Mouse (Mus musculus): Measurements from ENCODE around the gene Gm13288. TPM values are rescaled to one million over a fixed set of nuclear protein-coding genes. Genes with fewer than 3 reads are reported as not detected.

The Gm13288 gene
- polyA plus RNA-seq, 1 experiment from 2014 or later, result 0.08 TPM

DNA sequence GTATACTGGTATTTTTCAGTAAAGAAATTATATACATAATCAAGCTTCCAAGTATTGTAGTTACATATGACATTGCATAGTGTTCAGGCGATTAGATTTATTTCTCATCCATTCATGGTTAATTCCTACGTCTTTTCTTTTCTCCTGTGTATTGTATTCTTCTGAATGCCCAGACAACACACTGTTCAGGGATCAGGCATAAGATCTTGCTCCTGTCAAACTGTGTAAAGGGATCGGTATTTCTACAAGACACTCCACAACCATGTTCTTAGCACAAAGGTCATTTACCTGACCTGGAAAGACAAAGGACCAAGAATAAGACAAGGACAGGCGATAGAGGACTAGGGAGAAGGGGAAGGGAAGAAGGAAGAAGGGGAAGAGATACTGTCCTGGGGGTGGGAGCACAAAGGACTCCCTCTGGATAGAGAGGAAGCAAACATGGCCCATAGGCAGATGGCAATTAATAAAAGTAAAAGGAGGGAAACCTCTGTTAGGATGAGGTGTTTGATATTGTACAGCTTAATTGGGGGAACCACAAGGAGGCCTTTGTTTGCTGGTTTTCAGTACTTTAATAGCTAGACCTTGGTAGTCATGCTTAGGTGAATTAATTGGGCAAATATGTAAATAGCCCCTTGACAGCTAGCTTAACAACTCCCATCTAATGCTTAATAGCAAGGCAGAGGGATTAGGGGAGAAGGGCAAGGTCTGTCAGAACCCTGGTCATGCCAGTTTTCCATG lies 45.9 kb downstream of the Gm13288 start:
- H3K9me3 ChIP-seq (replicated peaks), result no peaks in the 10 kb centered on the region
- ATAC-seq (replicated peaks; ENCODE audit: insufficient number of reproducible peaks, insufficient read depth, low FRiP score, low read depth), result no peak
- H3K4me2 ChIP-seq, result no peak overlapping the region
- H3K4me3 ChIP-seq, result no peak overlapping the region
- no peak overlapping the region for H3K9ac ChIP-seq
- no peaks in the 10 kb centered on the region for H3K36me3 ChIP-seq
- H3K4me1 ChIP-seq (replicated peaks), result no peaks in the 10 kb centered on the region
- H3K27ac ChIP-seq, result no peak overlapping the region
- WGBS, result 69% methylated on average over 4 of the region's 4 CpGs
- H3K27me3 ChIP-seq, result no peaks in the 10 kb centered on the region; the same call in 1 of the 2 replicates

Other genes starting within 250 kb of the Gm13288 start
- not detected in 2 replicates for gene Ifna15, start 247.3 kb upstream of the Gm13288 start, polyA plus RNA-seq (2015; fragmentation: Nextera tagmentation; extraction: Ambion mirVana)
- gene Ifna14, start 233.7 kb upstream of the Gm13288 start, polyA plus RNA-seq (2015; fragmentation: Nextera tagmentation; extraction: Ambion mirVana), result not detected in 2 replicates
- not detected in 2 replicates for gene Ifna9, start 213.1 kb upstream of the Gm13288 start, polyA plus RNA-seq (2015; fragmentation: Nextera tagmentation; extraction: Ambion mirVana)
- not detected in 2 replicates for gene Ifna12, start 202.2 kb upstream of the Gm13288 start, polyA plus RNA-seq (2015; fragmentation: Nextera tagmentation; extraction: Ambion mirVana)
- gene C87499, start 171.1 kb upstream of the Gm13288 start, polyA plus RNA-seq (2015; fragmentation: Nextera tagmentation; extraction: Ambion mirVana), result not detected in 2 replicates
- not detected in 2 replicates for gene Ifna13, start 161.1 kb upstream of the Gm13288 start, polyA plus RNA-seq (2015; fragmentation: Nextera tagmentation; extraction: Ambion mirVana)
- not detected in 2 replicates for gene Ifna16, start 128.6 kb upstream of the Gm13288 start, polyA plus RNA-seq (2015; fragmentation: Nextera tagmentation; extraction: Ambion mirVana)
- gene Ifna2, start 121.6 kb upstream of the Gm13288 start, polyA plus RNA-seq (2015; fragmentation: Nextera tagmentation; extraction: Ambion mirVana), result not detected in 2 replicates
- not detected in 2 replicates for gene Ifnab, start 114.2 kb upstream of the Gm13288 start, polyA plus RNA-seq (2015; fragmentation: Nextera tagmentation; extraction: Ambion mirVana)
- 0.82 and 0.93 TPM in 2 replicates for gene Gm26566, start 83.7 kb upstream of the Gm13288 start, polyA plus RNA-seq (2015; fragmentation: Nextera tagmentation; extraction: Ambion mirVana)
- 77.5 and 78.4 TPM in 2 replicates for gene Klhl9, start 83.1 kb upstream of the Gm13288 start, polyA plus RNA-seq (2015; fragmentation: Nextera tagmentation; extraction: Ambion mirVana)
- not detected in 2 replicates for gene Gm13271, start 50.7 kb upstream of the Gm13288 start, polyA plus RNA-seq (2015; fragmentation: Nextera tagmentation; extraction: Ambion mirVana)
- 0.11 and 0.23 TPM in 2 replicates for gene Gm13283, start 45.4 kb upstream of the Gm13288 start, polyA plus RNA-seq (2015; fragmentation: Nextera tagmentation; extraction: Ambion mirVana)
- 0.48 TPM in 1 of 2 replicates, not detected in the other for gene Gm13290, start 31.7 kb upstream of the Gm13288 start, polyA plus RNA-seq (2015; fragmentation: Nextera tagmentation; extraction: Ambion mirVana)
- gene Gm13289, start 28.6 kb upstream of the Gm13288 start, polyA plus RNA-seq (2015; fragmentation: Nextera tagmentation; extraction: Ambion mirVana), result not detected in 2 replicates
- gene Gm13272, start 25.7 kb upstream of the Gm13288 start, polyA plus RNA-seq (2015; fragmentation: Nextera tagmentation; extraction: Ambion mirVana), result 0.28 TPM in 1 of 2 replicates, not detected in the other
- gene Ifnz, start 23.4 kb upstream of the Gm13288 start, polyA plus RNA-seq (2015; fragmentation: Nextera tagmentation; extraction: Ambion mirVana), result 0.53 TPM in 1 of 2 replicates, not detected in the other
- gene Gm13276, start 19.8 kb upstream of the Gm13288 start, polyA plus RNA-seq (2015; fragmentation: Nextera tagmentation; extraction: Ambion mirVana), result not detected in 2 replicates
- gene Gm13277, start 16.9 kb upstream of the Gm13288 start, polyA plus RNA-seq (2015; fragmentation: Nextera tagmentation; extraction: Ambion mirVana), result not detected in 2 replicates
- gene Gm13278, start 14.0 kb upstream of the Gm13288 start, polyA plus RNA-seq (2015; fragmentation: Nextera tagmentation; extraction: Ambion mirVana), result not detected in 2 replicates
- gene Gm13275, start 11.0 kb upstream of the Gm13288 start, polyA plus RNA-seq (2015; fragmentation: Nextera tagmentation; extraction: Ambion mirVana), result not detected in 2 replicates
- gene Gm13279, start 8.1 kb upstream of the Gm13288 start, polyA plus RNA-seq (2015; fragmentation: Nextera tagmentation; extraction: Ambion mirVana), result not detected in 2 replicates
- gene Gm13285, start 5.9 kb upstream of the Gm13288 start, polyA plus RNA-seq (2015; fragmentation: Nextera tagmentation; extraction: Ambion mirVana), result 0.79 and 0.82 TPM in 2 replicates
- gene Gm13287, start 2.3 kb upstream of the Gm13288 start, polyA plus RNA-seq (2015; fragmentation: Nextera tagmentation; extraction: Ambion mirVana), result not detected in 2 replicates
- gene Ifna7, start 10.7 kb downstream of the Gm13288 start, polyA plus RNA-seq (2015; fragmentation: Nextera tagmentation; extraction: Ambion mirVana), result not detected in 2 replicates
- not detected in 2 replicates for gene Ifna11, start 14.4 kb downstream of the Gm13288 start, polyA plus RNA-seq (2015; fragmentation: Nextera tagmentation; extraction: Ambion mirVana)
- gene Ifna6, start 21.9 kb downstream of the Gm13288 start, polyA plus RNA-seq (2015; fragmentation: Nextera tagmentation; extraction: Ambion mirVana), result not detected in 2 replicates
- gene Ifna5, start 30.0 kb downstream of the Gm13288 start, polyA plus RNA-seq (2015; fragmentation: Nextera tagmentation; extraction: Ambion mirVana), result not detected in 2 replicates
- not detected in 2 replicates for gene Ifna4, start 36.3 kb downstream of the Gm13288 start, polyA plus RNA-seq (2015; fragmentation: Nextera tagmentation; extraction: Ambion mirVana)
- gene Ifna1, start 44.6 kb downstream of the Gm13288 start, polyA plus RNA-seq (2015; fragmentation: Nextera tagmentation; extraction: Ambion mirVana), result not detected in 2 replicates
- not detected in 2 replicates for gene Ifne, start 74.7 kb downstream of the Gm13288 start, polyA plus RNA-seq (2015; fragmentation: Nextera tagmentation; extraction: Ambion mirVana)

Measured in heart, embryonic 15.5 days (tissue).